Mouse (Mus musculus) stomach, embryonic 16.5 days (tissue): ENCODE measurements around the gene Nlrp9b. TPM values are rescaled to one million over a fixed set of nuclear protein-coding genes. Genes with fewer than 3 reads are reported as not detected.
"Not testable (repeated sequence)": the region's sequence is repeated elsewhere in the genome, so short reads cannot be mapped to it uniquely, and the experiment has no call there.

ENCODE experiments used
- ATAC-seq: fragments of 200-750 bp; cut with Nextera tagmentation; 2 replicates; pipeline ENCODE4 v1.8.0; 2017; ENCODE audit warnings: moderate number of reproducible peaks, moderate TSS enrichment; ENCODE audit not compliant: insufficient read depth, low FRiP score
- H3K27ac ChIP-seq: fragments of 300-500 bp; sonication (generic); 2 replicates; pipeline ENCODE4 v1.5.1; 2014; ENCODE audit warnings: low read length
- H3K27me3 ChIP-seq: fragments of 300-500 bp; sonication (generic); 2 replicates; pipeline ENCODE4 v1.6.1; 2014; ENCODE audit warnings: low read length, control low read depth, mixed read lengths; ENCODE audit not compliant: control insufficient read depth, insufficient read depth
- H3K36me3 ChIP-seq: fragments of 300-500 bp; sonication (generic); 2 replicates; pipeline ENCODE4 v1.6.1; 2014; ENCODE audit warnings: low read length; ENCODE audit not compliant: control insufficient read depth, insufficient read depth
- H3K4me1 ChIP-seq: fragments of 300-500 bp; sonication (generic); 2 replicates; pipeline ENCODE4 v1.6.1; 2014; ENCODE audit warnings: low read length, control low read depth, mixed read lengths; ENCODE audit not compliant: control insufficient read depth, insufficient read depth
- H3K4me2 ChIP-seq: fragments of 300-500 bp; sonication (generic); 2 replicates; pipeline ENCODE4 v1.6.1; 2014; ENCODE audit warnings: low read depth, low read length, mixed read lengths
- H3K4me3 ChIP-seq: fragments of 300-500 bp; sonication (generic); replicated peaks from 2 replicates; pipeline ENCODE4 v1.5.1; 2014; ENCODE audit warnings: mild to moderate bottlenecking, low read length
- H3K9ac ChIP-seq: fragments of 300-500 bp; sonication (generic); 2 replicates; pipeline ENCODE4 v1.6.1; 2014; ENCODE audit warnings: low read length
- H3K9me3 ChIP-seq: fragments of 300-500 bp; sonication (generic); replicated peaks from 2 replicates; pipeline ENCODE4 v1.6.1; 2016; ENCODE audit warnings: low read length, control low read depth; ENCODE audit not compliant: control insufficient read depth
- WGBS: fragments of 180-500 bp; shearing (Covaris S2); extraction: QIAGEN DNeasy Blood & Tissue Kit; methylation state at CpG from one replicate; pipeline ENCODE4 v1.1.7; 2014; 5-methylcytosine and 5-hydroxymethylcytosine counted together
- polyA plus RNA-seq: library from polyadenylated mRNA; unstranded; fragments of >200 nt; fragmentation: Nextera tagmentation; extraction: Ambion mirVana; gene quantifications from 2 replicates; pipeline ENCODE4 v1.2.1, GENCODE M21; 2015

The Nlrp9b gene
- not detected in 2 replicates for polyA plus RNA-seq

DNA sequence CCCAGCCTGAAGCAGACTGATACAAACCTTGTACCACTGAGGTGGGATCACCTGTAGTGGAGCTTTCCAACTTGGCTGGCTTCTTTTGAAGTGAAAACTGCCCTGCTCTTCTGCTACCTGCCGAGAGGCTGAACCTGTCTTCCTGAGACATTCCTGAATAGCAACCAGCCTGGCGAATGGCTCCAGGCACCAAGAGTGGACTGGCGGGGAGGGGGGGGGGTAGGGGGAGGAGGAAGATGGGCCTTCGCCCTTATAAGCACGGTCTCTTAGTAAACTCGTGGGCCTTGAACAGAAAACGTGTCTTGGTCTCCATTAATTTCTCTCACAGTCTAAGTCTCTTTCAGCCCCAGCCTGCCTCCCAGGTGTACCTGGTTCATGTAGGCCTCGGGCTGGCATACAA is at the start of gene Nlrp9b:
Gene Nlrp9b, plus strand, starts transcription at position 301 of the 400 bp plus-strand sequence.
- H3K36me3 ChIP-seq, H3K9ac ChIP-seq, ATAC-seq, H3K27me3 ChIP-seq, H3K9me3 ChIP-seq, H3K27ac ChIP-seq, H3K4me3 ChIP-seq, H3K4me1 ChIP-seq, H3K4me2 ChIP-seq: not testable (repeated sequence)
- WGBS = 62% methylated on average over 8 of the region's 8 CpGs

DNA sequence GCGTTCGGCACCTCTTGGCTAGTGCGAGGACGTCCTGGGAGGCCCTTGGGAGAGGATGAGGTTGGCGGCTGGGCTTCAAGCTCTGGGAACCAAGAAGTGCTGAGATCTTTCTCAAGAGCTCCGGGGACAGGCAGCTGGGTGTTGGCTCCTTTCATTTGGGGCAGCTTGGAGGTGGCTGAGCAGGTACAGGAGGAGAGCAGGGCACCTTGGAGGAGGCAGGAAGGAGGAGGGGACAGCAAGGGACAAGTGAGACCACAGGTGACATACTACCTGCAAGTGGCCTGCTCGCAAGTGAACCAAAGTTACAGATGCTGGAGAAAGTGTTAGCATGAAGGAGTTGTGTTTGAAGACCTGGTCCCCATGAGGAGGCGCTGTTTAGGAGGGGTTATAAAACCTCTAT is 46.6 kb upstream of the Nlrp9b start:
- no peak for ATAC-seq
- Histone ChIP-seq H3K9me3 (no peaks in the 10 kb centered on the region), H3K36me3 (no peaks in the 10 kb centered on the region), H3K4me2 (no peak overlapping the region), H3K27me3 (no peaks in the 10 kb centered on the region), H3K9ac (no peak overlapping the region), H3K4me3 (no peak overlapping the region), H3K27ac (no peak overlapping the region), H3K4me1 (no peaks in the 10 kb centered on the region)
- 92% methylated on average over 8 of the region's 8 CpGs for WGBS

DNA sequence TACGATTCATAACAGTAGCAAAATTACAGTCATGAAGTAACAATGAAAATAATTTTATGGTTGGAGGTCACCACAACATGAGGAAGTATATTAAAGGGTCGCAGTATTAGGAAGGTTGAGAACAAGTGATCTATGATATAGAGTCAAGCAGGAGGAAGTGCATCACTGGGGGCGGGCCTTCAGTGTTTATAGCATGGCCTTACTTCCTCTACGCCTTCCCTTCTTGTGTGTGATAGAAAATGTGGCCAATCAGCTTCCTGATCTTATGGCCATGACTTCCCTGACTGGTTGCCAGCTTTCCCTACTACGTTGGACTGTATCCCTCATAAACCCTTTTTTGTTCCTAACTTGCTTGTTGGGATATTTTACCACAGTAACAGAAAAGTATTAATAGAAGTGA is 46.1 kb upstream of the Nlrp9b start:
- Histone ChIP-seq H3K9ac (no peak overlapping the region), H3K4me3 (no peak overlapping the region), H3K27ac (no peak overlapping the region), H3K36me3 (no peaks in the 10 kb centered on the region), H3K9me3 (no peaks in the 10 kb centered on the region), H3K4me1 (no peaks in the 10 kb centered on the region), H3K27me3 (no peaks in the 10 kb centered on the region), H3K4me2 (no peak overlapping the region)
- WGBS = 87% methylated on average over 5 of the region's 5 CpGs
- ATAC-seq = no peak

DNA sequence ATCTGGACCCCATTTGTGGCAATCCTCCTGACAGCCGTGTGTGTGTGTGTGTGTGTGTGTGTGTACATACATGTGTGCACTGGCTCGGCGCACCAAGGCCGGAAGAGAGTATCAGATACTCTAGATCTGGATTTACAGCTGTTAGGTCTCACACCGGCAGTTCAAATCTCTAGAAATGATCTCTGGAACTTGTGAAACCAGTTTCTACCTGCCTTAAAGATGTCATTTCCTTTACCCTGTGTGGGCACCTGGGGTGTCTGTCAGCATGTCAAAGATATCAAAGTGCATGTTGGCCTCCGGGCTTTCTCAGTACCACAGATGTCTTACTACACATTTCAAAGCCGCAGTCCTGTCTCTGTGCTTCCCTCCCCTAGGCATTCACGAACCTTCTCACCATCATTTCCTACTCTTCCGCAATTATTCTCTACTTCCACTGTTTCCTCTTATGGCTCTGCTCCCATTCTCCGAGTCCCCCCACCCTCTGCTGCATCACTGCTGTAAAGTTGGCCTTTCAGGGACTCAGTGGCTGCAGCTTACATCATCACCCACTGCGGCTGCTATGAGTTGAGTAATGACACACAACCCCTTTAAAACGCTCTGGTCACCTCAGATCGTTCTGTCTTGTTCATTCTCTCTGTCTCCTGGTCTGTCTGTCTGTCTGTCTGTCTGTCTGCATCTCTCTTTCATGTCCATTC is 45.3 kb upstream of the Nlrp9b start:
- Histone ChIP-seq H3K27me3 (no peaks in the 10 kb centered on the region), H3K9me3 (no peaks in the 10 kb centered on the region), H3K36me3 (no peaks in the 10 kb centered on the region), H3K27ac (no peak overlapping the region), H3K4me3 (no peak overlapping the region), H3K4me2 (no peak overlapping the region), H3K9ac (no peak overlapping the region), H3K4me1 (peaks cover 4% of the 10 kb centered on the region; the same call in 1 of the 2 replicates)
- ATAC-seq = no peak
- 77% methylated on average over 13 of the region's 13 CpGs for WGBS

DNA sequence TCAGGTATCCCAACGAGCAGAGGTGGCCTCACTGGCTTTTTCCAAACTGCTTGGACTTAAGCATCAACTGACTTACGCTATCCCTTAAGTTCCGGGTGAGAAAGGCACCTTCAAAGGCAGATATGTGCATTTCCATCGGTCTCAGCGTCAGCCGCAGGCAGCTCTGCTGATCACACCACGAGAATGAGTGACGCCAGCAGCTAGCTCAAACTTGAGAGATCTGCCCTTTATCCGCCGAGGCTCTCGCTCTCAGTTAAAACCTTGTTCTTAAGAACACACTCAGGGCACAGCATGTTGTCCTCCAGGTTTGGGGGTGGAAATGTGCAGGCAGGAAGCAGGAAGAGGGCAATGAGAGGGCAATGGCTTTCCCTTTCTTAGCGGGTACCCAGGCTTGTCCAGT is 42.3 kb upstream of the Nlrp9b start:
- no peak overlapping the region for H3K9ac ChIP-seq
- peaks cover 10% of the 10 kb centered on the region for H3K4me1 ChIP-seq
- no peaks in the 10 kb centered on the region for H3K27me3 ChIP-seq
- H3K4me3 ChIP-seq = no peak overlapping the region
- no peak overlapping the region for H3K4me2 ChIP-seq
- no peak overlapping the region for H3K27ac ChIP-seq
- 77% methylated on average over 12 of the region's 12 CpGs for WGBS
- H3K36me3 ChIP-seq = no peaks in the 10 kb centered on the region
- ATAC-seq = no peak
- H3K9me3 ChIP-seq = no peaks in the 10 kb centered on the region

DNA sequence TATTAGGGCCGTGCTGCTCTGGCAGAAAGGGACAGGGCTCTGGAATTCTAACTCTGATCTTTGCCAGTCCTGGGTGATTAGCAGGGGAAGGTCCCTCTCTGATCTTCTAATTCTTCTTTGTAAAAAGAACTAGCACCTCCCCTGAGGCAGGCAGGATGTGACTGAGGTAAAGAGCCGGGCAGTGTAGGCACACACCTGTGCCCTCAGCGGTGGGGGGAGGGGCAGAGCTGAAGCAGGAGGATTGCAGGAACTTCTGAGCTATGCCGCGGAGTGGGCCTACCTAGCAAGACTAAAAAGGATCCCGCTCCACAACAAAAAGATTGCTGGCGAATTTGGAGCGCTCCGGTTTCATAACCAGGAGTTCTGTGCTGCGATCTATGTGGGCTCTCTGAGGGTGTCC is 41.3 kb upstream of the Nlrp9b start:
- no peaks in the 10 kb centered on the region for H3K27me3 ChIP-seq
- H3K4me2 ChIP-seq = no peak overlapping the region
- no peak overlapping the region for H3K4me3 ChIP-seq
- peak overlapping the region; percentile 42; the same call in 1 of the 2 replicates for H3K9ac ChIP-seq
- no peaks in the 10 kb centered on the region for H3K9me3 ChIP-seq
- no peak overlapping the region for H3K27ac ChIP-seq
- ATAC-seq = no peak
- H3K4me1 ChIP-seq = peaks cover 10% of the 10 kb centered on the region
- WGBS = 51% methylated on average over 10 of the region's 10 CpGs
- no peaks in the 10 kb centered on the region for H3K36me3 ChIP-seq

DNA sequence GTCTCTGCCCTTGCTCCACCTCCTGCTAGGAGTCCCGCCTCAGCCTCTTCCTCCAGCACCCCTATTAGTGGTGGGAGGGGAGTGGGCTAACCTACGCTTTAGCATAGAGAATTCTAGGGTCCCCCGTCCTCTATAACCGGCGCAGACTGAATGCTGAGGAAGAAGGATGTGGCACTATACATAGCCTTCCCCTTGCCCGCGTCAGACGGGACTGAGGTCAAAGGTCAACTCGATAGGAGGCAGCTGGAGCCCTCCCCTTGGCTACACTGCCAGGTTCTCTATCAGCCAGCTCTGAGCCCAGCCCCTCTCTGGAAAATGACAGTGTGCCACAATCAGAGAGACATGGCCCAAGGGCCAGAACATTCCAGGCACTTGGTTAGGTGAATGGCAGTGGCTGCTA is 40.7 kb upstream of the Nlrp9b start, which contains the start of gene Igsf23:
Gene Igsf23, minus strand, starts transcription at position 168 of the 400 bp plus-strand sequence.
- Histone ChIP-seq H3K9me3 (no peaks in the 10 kb centered on the region), H3K4me3 (no peak within 1 kb of the TSS), H3K4me2 (no peak within 1 kb of the TSS), H3K27ac (no peak within 1 kb of the TSS), H3K4me1 (peaks cover 10% of the 10 kb centered on the region), H3K27me3 (no peaks in the 10 kb centered on the region), H3K36me3 (no peaks in the 10 kb centered on the region), H3K9ac (peak within 1 kb of the TSS; percentile 42; the same call in 1 of the 2 replicates)
- peak; percentile 66 for ATAC-seq
- WGBS = 37% methylated on average over 9 of the region's 9 CpGs

DNA sequence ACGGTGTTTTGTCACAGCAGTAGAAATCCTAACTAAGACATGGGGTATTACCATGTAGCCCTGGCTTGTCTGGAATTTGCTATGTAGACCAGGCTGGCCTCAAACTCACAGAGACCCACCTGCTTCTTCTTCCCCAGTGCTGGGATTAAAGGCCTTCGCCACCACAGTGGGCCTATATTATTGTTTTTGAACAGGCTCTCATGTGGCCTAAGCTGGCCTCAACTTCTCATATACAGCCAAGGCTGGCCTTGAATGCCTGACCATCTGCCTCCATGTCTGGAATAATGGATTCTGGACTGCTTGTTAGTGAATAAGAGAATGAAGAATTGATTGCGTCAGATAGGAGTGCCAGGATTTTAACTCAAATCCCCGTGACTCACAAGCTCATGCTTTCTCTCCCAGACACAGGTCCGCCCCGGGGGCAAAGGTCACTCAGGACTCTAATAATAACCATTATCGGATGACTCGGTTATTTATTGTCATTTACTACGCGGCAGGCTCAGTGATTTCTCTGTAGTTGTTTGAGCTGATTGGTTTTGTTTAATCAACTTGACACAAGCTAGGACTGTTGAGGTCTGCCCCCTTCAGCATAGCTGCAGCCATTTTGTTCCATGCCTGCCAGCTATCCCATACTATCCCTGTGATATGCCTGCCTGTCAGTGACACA is 38.8 kb upstream of the Nlrp9b start:
- no peaks in the 10 kb centered on the region for H3K36me3 ChIP-seq
- ATAC-seq = peak; percentile 44; the same call in 1 of the 2 replicates
- no peak overlapping the region for H3K9ac ChIP-seq
- H3K4me2 ChIP-seq = no peak overlapping the region
- H3K27ac ChIP-seq = no peak overlapping the region
- 53% methylated on average over 10 of the region's 10 CpGs for WGBS
- peaks cover 10% of the 10 kb centered on the region for H3K4me1 ChIP-seq
- H3K27me3 ChIP-seq = no peaks in the 10 kb centered on the region
- no peak overlapping the region for H3K4me3 ChIP-seq
- H3K9me3 ChIP-seq = no peaks in the 10 kb centered on the region

DNA sequence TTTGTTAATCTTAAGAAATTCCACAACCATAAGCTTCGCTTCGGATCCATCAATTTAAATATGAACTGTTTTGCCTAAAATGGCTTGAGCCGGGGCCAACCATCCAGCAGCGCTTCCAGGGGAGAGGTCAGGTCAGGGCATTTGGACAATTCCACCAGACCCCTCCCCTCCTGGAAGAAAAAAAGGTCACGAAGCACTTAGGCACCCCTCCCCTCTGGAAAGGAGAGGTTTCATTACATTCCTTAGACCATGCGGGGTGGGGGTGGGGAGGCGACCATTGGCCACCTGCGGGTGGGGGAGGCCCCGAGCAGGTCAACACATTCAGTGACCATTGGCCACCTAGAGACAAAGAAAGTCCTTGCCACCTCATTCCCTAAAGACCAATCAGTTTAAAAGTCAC is 38.2 kb upstream of the Nlrp9b start:
- Histone ChIP-seq H3K4me2 (no peak overlapping the region), H3K9me3 (no peaks in the 10 kb centered on the region), H3K27me3 (no peaks in the 10 kb centered on the region), H3K4me3 (no peak overlapping the region), H3K36me3 (no peaks in the 10 kb centered on the region), H3K9ac (no peak overlapping the region), H3K4me1 (peaks cover 10% of the 10 kb centered on the region), H3K27ac (no peak overlapping the region)
- peak; percentile 6; the same call in 1 of the 2 replicates for ATAC-seq
- WGBS = 33% methylated on average over 9 of the region's 9 CpGs
